ENCODE assay signal across 9 mouse cellular contexts in the genomic region with DNA sequence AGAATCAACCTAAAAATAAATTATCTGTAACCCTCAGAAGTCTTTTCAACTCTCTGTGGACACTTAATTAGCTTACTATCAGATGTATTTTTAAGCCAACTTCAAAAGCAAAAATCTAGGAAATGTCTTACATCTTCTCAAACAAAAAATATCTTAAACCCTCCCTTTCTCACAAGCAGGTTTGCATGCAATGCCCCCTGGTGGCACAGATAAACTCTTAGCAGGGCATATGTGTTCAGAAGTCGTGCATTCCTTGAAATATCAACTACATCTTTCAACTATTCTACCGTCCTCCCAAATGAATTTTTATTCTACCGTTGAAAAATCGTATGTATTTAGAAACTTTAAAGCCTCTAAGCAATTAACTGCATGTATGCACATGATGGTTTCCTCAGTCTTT. TPM values are rescaled to one million over a fixed set of nuclear protein-coding genes. Genes with fewer than 3 reads are reported as not detected.
DNase-seq lines count a peak whose midpoint lies in the region; ATAC-seq and TF ChIP-seq lines count a peak whose summit lies in the region.
"Had no signal": no experiment of that assay in that cellular context is flagged by ENCODE, and none has a peak within 500 bp of the region (broad histone marks: within the 10 kb centered on the region; RNA-seq: fewer than 3 reads in every experiment).

No protein-coding gene starts in this region.

- no peaks in the 10 kb centered on the region for H3K4me1 ChIP-seq in forebrain, embryonic 11.5 days (replicated peaks; ENCODE audit: control insufficient read depth, insufficient read depth, low read length)
- H3K4me1 ChIP-seq in forebrain, embryonic 16.5 days (replicated peaks; ENCODE audit: control insufficient read depth, insufficient read depth, low read length): no peaks in the 10 kb centered on the region
- H3K4me1 ChIP-seq in neural tube, embryonic 11.5 days (ENCODE audit: control insufficient read depth, insufficient read depth, low read length): no peaks in the 10 kb centered on the region
- H3K4me1 ChIP-seq in kidney, postnatal 0 days (replicated peaks; ENCODE audit: insufficient read depth, low read length): no peaks in the 10 kb centered on the region
- H3K4me1 ChIP-seq in midbrain, embryonic 15.5 days: no peaks in the 10 kb centered on the region

- peak; percentile 53 for DNase-seq in forebrain, embryonic 11.5 days (ENCODE audit: low spot score)
- peak; percentile 53 for DNase-seq in neural tube, embryonic 11.5 days (ENCODE audit: low spot score)
- DNase-seq in neural tube, embryonic 10.5 days (ENCODE audit: extremely low spot score, low spot score): no peak
- peak; percentile 28 for DNase-seq in c-Kit-positive CD71-positive TER-119-negative erythroid progenitor cells, embryonic 14.5 days (ENCODE audit: low read depth)
- DNase-seq in kidney, postnatal 0 days (ENCODE audit: low spot score): peak; percentile 80
- DNase-seq in lung, postnatal 36 days: peak; percentile 78

- ATAC-seq in forebrain, embryonic 11.5 days (replicated peaks; ENCODE audit: low FRiP score): no peak
- ATAC-seq in forebrain, embryonic 16.5 days: no peak
- no peak for ATAC-seq in neural tube, embryonic 11.5 days (ENCODE audit: insufficient read depth, low FRiP score, low TSS enrichment)
- no peak for ATAC-seq in kidney, postnatal 0 days (replicated peaks; ENCODE audit: low FRiP score, low read depth)
- ATAC-seq in midbrain, embryonic 15.5 days (replicated peaks): no peak

- H3K9ac ChIP-seq in forebrain, embryonic 11.5 days (ENCODE audit: low read length): no peak overlapping the region
- no peak overlapping the region for H3K9ac ChIP-seq in forebrain, embryonic 16.5 days (replicated peaks; ENCODE audit: low read depth, low read length)
- no peak overlapping the region for H3K9ac ChIP-seq in neural tube, embryonic 11.5 days (ENCODE audit: low read length)
- H3K9ac ChIP-seq in kidney, postnatal 0 days (ENCODE audit: low read depth, low read length): no peak overlapping the region
- no peak overlapping the region for H3K9ac ChIP-seq in midbrain, embryonic 15.5 days

- no peak overlapping the region for H3K4me2 ChIP-seq in forebrain, embryonic 11.5 days (ENCODE audit: low read depth, low read length, severe bottlenecking)
- no peak overlapping the region for H3K4me2 ChIP-seq in forebrain, embryonic 16.5 days (ENCODE audit: low read length)
- no peak overlapping the region for H3K4me2 ChIP-seq in neural tube, embryonic 11.5 days (ENCODE audit: low read depth)
- no peak overlapping the region for H3K4me2 ChIP-seq in kidney, postnatal 0 days (ENCODE audit: low read length)
- no peak overlapping the region for H3K4me2 ChIP-seq in midbrain, embryonic 15.5 days

- peak; percentile 83 for TF ChIP-seq CTCF in kidney, postnatal 0 days (IDR thresholded peaks at IDR 0.05; ENCODE audit: low read depth)

- WGBS in forebrain, embryonic 11.5 days: 67% methylated on average over 4 of the region's 4 CpGs
- 63% methylated on average over 4 of the region's 4 CpGs for WGBS in forebrain, embryonic 16.5 days
- whole genome bisulfite sequencing in neural tube, embryonic 11.5 days: 60% methylated on average over 4 of the region's 4 CpGs
- 18% methylated on average over 4 of the region's 4 CpGs for WGBS in kidney, postnatal 0 days
- WGBS in midbrain, embryonic 15.5 days: 66% methylated on average over 4 of the region's 4 CpGs

- no peaks in the 10 kb centered on the region for H3K27me3 ChIP-seq in forebrain, embryonic 11.5 days (ENCODE audit: control insufficient read depth, insufficient read depth, low read length)
- H3K27me3 ChIP-seq in forebrain, embryonic 16.5 days (replicated peaks; ENCODE audit: control insufficient read depth, insufficient read depth, low read length): no peaks in the 10 kb centered on the region
- H3K27me3 ChIP-seq in neural tube, embryonic 11.5 days (ENCODE audit: control insufficient read depth, insufficient read depth, low read length): no peaks in the 10 kb centered on the region
- H3K27me3 ChIP-seq in kidney, postnatal 0 days (ENCODE audit: insufficient read depth, low read length): no peaks in the 10 kb centered on the region
- no peaks in the 10 kb centered on the region for H3K27me3 ChIP-seq in midbrain, embryonic 15.5 days (replicated peaks)

- H3K4me3 ChIP-seq in forebrain, embryonic 11.5 days (ENCODE audit: low read depth, low read length): no peak overlapping the region
- no peak overlapping the region for H3K4me3 ChIP-seq in forebrain, embryonic 16.5 days (replicated peaks; ENCODE audit: low read length)
- H3K4me3 ChIP-seq in neural tube, embryonic 11.5 days (ENCODE audit: low read depth, low read length): no peak overlapping the region
- H3K4me3 ChIP-seq in kidney, postnatal 0 days (replicated peaks; ENCODE audit: low read depth, low read length): no peak overlapping the region
- H3K4me3 ChIP-seq in midbrain, embryonic 15.5 days: no peak overlapping the region

- H3K9me3 ChIP-seq in forebrain, embryonic 11.5 days (ENCODE audit: control insufficient read depth, low read length): no peaks in the 10 kb centered on the region
- no peaks in the 10 kb centered on the region for H3K9me3 ChIP-seq in forebrain, embryonic 16.5 days (ENCODE audit: control insufficient read depth, low read length)
- H3K9me3 ChIP-seq in neural tube, embryonic 11.5 days (ENCODE audit: control insufficient read depth, low read length): no peaks in the 10 kb centered on the region
- no peaks in the 10 kb centered on the region for H3K9me3 ChIP-seq in kidney, postnatal 0 days (replicated peaks; ENCODE audit: low read length)
- H3K9me3 ChIP-seq in midbrain, embryonic 15.5 days: no peaks in the 10 kb centered on the region

- no peak overlapping the region for H3K27ac ChIP-seq in forebrain, embryonic 11.5 days (ENCODE audit: low read depth, low read length)
- H3K27ac ChIP-seq in forebrain, embryonic 16.5 days (ENCODE audit: low read length): no peak overlapping the region
- no peak overlapping the region for H3K27ac ChIP-seq in neural tube, embryonic 11.5 days (ENCODE audit: low read depth, low read length)
- no peak overlapping the region for H3K27ac ChIP-seq in kidney, postnatal 0 days
- H3K27ac ChIP-seq in midbrain, embryonic 15.5 days: no peak overlapping the region
- H3K27ac ChIP-seq: macrophage had no signal

- H3K36me3 ChIP-seq in forebrain, embryonic 11.5 days (ENCODE audit: control insufficient read depth, insufficient read depth, low read length): no peaks in the 10 kb centered on the region
- no peaks in the 10 kb centered on the region for H3K36me3 ChIP-seq in forebrain, embryonic 16.5 days (ENCODE audit: control insufficient read depth, insufficient read depth)
- H3K36me3 ChIP-seq in neural tube, embryonic 11.5 days (ENCODE audit: control insufficient read depth, insufficient read depth, low read length): no peaks in the 10 kb centered on the region
- H3K36me3 ChIP-seq in kidney, postnatal 0 days (ENCODE audit: insufficient read depth, low read length): no peaks in the 10 kb centered on the region
- H3K36me3 ChIP-seq in midbrain, embryonic 15.5 days (replicated peaks): no peaks in the 10 kb centered on the region

RNA-seq across cellular contexts. Expression of gene Hibadh, which starts 39.1 kb away (rescaled TPM):
- 42.0 and 44.0 TPM in 2 replicates for polyA plus RNA-seq in forebrain, embryonic 11.5 days (2014; fragmentation: Nextera tagmentation; extraction: Ambion mirVana)
- polyA plus RNA-seq in forebrain, embryonic 16.5 days (2015; fragmentation: Nextera tagmentation; extraction: Ambion mirVana): 50.8 and 55.3 TPM in 2 replicates
- 43.7 and 47.6 TPM in 2 replicates for polyA plus RNA-seq in neural tube, embryonic 11.5 days (2014; fragmentation: Nextera tagmentation; extraction: Ambion mirVana)
- polyA plus RNA-seq in kidney, postnatal 0 days (2015; fragmentation: Nextera tagmentation; extraction: Ambion mirVana): 217 and 218 TPM in 2 replicates
- polyA plus RNA-seq in midbrain, embryonic 15.5 days (2015; fragmentation: Nextera tagmentation; extraction: Ambion mirVana): 59.0 and 62.9 TPM in 2 replicates
